Mouse (Mus musculus) ES-E14 (cell line): ENCODE data around the gene Cped1. TPM values are rescaled to one million over a fixed set of nuclear protein-coding genes. Genes with fewer than 3 reads are reported as not detected.

ENCODE experiments used
- DNase-seq: peaks from one replicate; pipeline ENCODE4 v3.0.0-alpha.2; 2013; ENCODE audit warnings: low read depth, low spot score
- H3K27ac ChIP-seq: 2 replicates; pipeline ENCODE4 v1.5.1; 2012; ENCODE audit warnings: low read depth, mild to moderate bottlenecking, low read length, moderate library complexity, mixed read lengths; ENCODE audit not compliant: poor library complexity, insufficient read depth, severe bottlenecking
- H3K36me3 ChIP-seq: 2 replicates; pipeline ENCODE4 v1.6.1; 2012; ENCODE audit warnings: mild to moderate bottlenecking, low read length, moderate library complexity, mixed read lengths; ENCODE audit not compliant: control insufficient read depth, poor library complexity, insufficient read depth, severe bottlenecking
- H3K4me1 ChIP-seq, 2 experiments: fragments of 150-350 bp in 1 of 2; sonication (generic) in 1 of 2; 2 replicates each; pipeline ENCODE4 v1.6.1; 2012; ENCODE audit warnings: low read length in 2 of 2, mild to moderate bottlenecking in 1 of 2, mixed read lengths in 1 of 2; ENCODE audit not compliant: control insufficient read depth in 2 of 2, insufficient read depth in 2 of 2, poor library complexity in 1 of 2
- H3K4me3 ChIP-seq, 2 experiments: fragments of 150-350 bp in 1 of 2; sonication (generic) in 1 of 2; 2 replicates each; pipeline ENCODE4 v1.5.1; 2012; ENCODE audit warnings: low read length in 2 of 2, low read depth in 1 of 2, mild to moderate bottlenecking in 1 of 2, mixed read lengths in 1 of 2; ENCODE audit not compliant: insufficient read depth in 1 of 2, poor library complexity in 1 of 2, severe bottlenecking in 1 of 2
- H3K9ac ChIP-seq: 2 replicates; pipeline ENCODE4 v1.6.1; 2012; ENCODE audit warnings: low read depth, mild to moderate bottlenecking, low read length, mixed read lengths; ENCODE audit not compliant: poor library complexity, insufficient read depth, severe bottlenecking
- H3K9me3 ChIP-seq: fragments of 150-350 bp; sonication (generic); 2 replicates; pipeline ENCODE4 v1.6.1; 2012; ENCODE audit warnings: low read depth, mild to moderate bottlenecking, low read length; ENCODE audit not compliant: control insufficient read depth, insufficient read depth
- CHD2 ChIP-seq: IDR thresholded peaks from 2 replicates; pipeline ENCODE4 v1.6.1; 2014; ENCODE audit warnings: mild to moderate bottlenecking, low read depth, low read length, inconsistent platforms
- HCFC1 ChIP-seq: IDR thresholded peaks from 2 replicates; pipeline ENCODE4 v1.6.1; 2012; ENCODE audit warnings: low read length, inconsistent platforms, borderline replicate concordance; ENCODE audit not compliant: insufficient read depth
- MAFK ChIP-seq: IDR thresholded peaks from 2 replicates; pipeline ENCODE4 v1.6.1; 2014; ENCODE audit warnings: mild to moderate bottlenecking, low read depth, low read length, inconsistent platforms; ENCODE audit not compliant: insufficient read depth
- ZC3H11A ChIP-seq: IDR thresholded peaks from 2 replicates; pipeline ENCODE4 v1.6.1; 2012; ENCODE audit warnings: low read depth, mild to moderate bottlenecking, inconsistent platforms, low read length, borderline replicate concordance
- ZNF384 ChIP-seq: IDR thresholded peaks from 2 replicates; pipeline ENCODE4 v1.6.1; 2012; ENCODE audit warnings: low read depth, low read length, inconsistent platforms
- in situ Hi-C, 2 experiments: fragments of 600-800 bp; cut with MboI; formaldehyde crosslinking; loops; one replicate each; pipeline ENCODE4 v1.15.1; 2025; ENCODE audit warnings: low sequenced_read_pairs in 2 of 2, inconsistent platforms in 1 of 2; ENCODE audit not compliant: unreplicated experiment in 2 of 2
- total RNA-seq: library from RNA; depleted of rRNA; stranded (reverse); fragments of 300-350 nt; gene quantifications from 2 replicates; pipeline ENCODE4 v1.2.3, GENCODE M21; 2012

The Cped1 gene
- total RNA-seq, 1 experiment: 0.31 TPM

DNA sequence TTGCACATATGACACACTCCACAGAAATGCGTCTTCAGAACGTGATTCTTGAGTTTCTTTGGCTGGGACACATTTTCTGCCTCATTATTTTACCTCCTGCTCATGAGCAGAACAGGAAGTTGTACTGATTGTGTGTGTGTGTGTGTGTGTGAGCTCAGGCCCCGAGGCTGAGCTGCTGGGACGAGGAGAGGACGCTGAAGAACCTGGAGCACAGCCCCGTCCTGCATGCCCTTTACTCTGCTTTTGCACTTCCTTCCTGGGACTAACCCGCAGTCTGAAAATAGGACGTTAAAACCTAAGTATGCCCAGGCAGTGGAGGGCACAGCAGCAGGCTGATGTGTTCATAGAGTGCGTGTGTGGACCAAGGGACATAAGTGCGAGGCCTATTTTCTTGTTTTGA lies 33.9 kb downstream of the Cped1 start:
- no peak for DNase-seq
- H3K36me3 ChIP-seq: no peaks in the 10 kb centered on the region
- in situ Hi-C loops: no loop called here

DNA sequence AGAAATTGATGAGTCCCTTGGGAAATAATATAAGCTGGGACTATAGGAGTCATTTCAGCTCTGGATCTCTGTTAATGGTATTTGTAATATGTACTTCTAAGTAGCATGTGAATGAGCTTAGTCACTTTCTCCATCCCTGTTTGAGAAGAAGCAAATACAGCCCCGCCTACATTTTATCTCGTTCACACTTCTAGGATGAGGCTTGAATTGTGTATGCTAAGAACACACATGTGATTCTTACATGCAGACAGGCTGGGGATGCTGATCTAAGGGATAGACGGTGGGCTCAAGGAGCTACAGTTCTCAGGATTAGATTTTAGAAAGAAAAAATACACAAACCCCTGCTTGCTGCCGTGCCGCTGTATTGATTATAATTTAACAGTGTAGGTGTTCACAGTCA lies 35.0 kb downstream of the Cped1 start:
- in situ Hi-C loops: no loop called here
- no peak overlapping the region for H3K9ac ChIP-seq
- H3K27ac ChIP-seq: no peak overlapping the region
- H3K4me3 ChIP-seq: no peak overlapping the region
- 0 out of 4 replicates have a peak, but pooled peaks cover 0 to 3% of the 10 kb centered on the region in 2 experiments for H3K4me1 ChIP-seq
- H3K36me3 ChIP-seq: no peaks in the 10 kb centered on the region
- no peaks in the 10 kb centered on the region for H3K9me3 ChIP-seq
- TF ChIP-seq CHD2 (no peak), ZNF384 (no peak), HCFC1 (no peak), MAFK (no peak), ZC3H11A (no peak)
- no peak for DNase-seq

More for the DNA sequence above, 33.9 kb downstream of the Cped1 start:
- Histone ChIP-seq H3K9ac (no peak overlapping the region), H3K9me3 (no peaks in the 10 kb centered on the region), H3K4me1 (peaks cover 0 to 3% of the 10 kb centered on the region in 2 experiments; a peak in 1 of 4 replicates), H3K27ac (no peak overlapping the region), H3K4me3 (no peak overlapping the region)
- TF ChIP-seq ZC3H11A (no peak), HCFC1 (no peak), CHD2 (no peak), ZNF384 (no peak)

DNA sequence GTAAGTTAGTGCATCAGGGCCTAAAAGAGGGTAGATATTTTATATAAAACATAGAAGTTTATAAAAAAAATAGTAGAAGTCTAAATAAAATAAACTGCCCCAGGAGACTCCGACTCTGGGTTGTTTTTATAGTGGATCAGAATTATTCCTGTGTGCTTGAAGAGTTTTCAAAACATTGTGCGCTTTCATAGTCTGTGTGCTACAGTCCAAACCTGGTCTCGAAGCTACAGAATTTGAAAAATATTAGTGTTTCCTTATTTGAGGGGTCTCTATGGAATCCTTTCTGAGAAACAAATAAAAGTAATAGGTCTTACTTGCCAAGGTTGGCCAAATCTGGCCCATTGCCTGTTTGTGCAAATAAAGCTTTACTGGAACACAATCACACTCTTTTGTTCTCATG lies 35.6 kb downstream of the Cped1 start:
- no peak for DNase-seq
- H3K4me1 ChIP-seq: 0 out of 4 replicates have a peak, but pooled peaks cover 0 to 4% of the 10 kb centered on the region in 2 experiments
- no peaks in the 10 kb centered on the region for H3K9me3 ChIP-seq
- H3K27ac ChIP-seq: no peak overlapping the region
- H3K36me3 ChIP-seq: no peaks in the 10 kb centered on the region
- H3K9ac ChIP-seq: no peak overlapping the region
- no peak for TF ChIP-seq MAFK
- TF ChIP-seq ZNF384: no peak
- no peak for TF ChIP-seq ZC3H11A
- TF ChIP-seq CHD2: no peak
- TF ChIP-seq HCFC1: no peak
- no peak overlapping the region for H3K4me3 ChIP-seq
- in situ Hi-C loops: no loop called here

DNA sequence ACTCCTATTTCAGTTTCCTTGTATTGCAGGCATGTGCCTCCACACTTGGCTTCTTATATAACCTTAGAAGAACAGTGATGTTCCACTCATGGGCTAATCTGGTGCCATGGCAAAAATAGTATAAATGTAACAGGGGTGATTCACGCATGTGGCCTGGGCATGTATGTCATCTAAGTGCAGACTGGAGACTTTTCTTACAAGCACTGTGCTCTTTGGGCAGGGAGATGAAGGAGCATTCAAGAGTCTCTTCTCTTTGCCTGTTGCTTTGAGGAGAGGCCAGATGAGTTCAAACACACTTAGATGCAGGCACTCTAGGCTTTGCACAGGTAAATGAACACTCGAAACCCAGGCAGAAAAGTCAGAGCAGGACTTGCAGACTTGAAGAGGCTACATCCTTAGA lies 38.5 kb downstream of the Cped1 start:
- TF ChIP-seq ZNF384: no peak
- no peak for TF ChIP-seq HCFC1
- no peak for TF ChIP-seq ZC3H11A
- no peak for TF ChIP-seq CHD2
- no peak for TF ChIP-seq MAFK
- 0 out of 4 replicates have a peak, but pooled peaks cover 0 to 5% of the 10 kb centered on the region in 2 experiments for H3K4me1 ChIP-seq
- no peaks in the 10 kb centered on the region for H3K36me3 ChIP-seq
- H3K9ac ChIP-seq: no peak overlapping the region
- in situ Hi-C loops: no loop called here
- H3K4me3 ChIP-seq: no peak overlapping the region
- H3K27ac ChIP-seq: no peak overlapping the region
- H3K9me3 ChIP-seq: no peaks in the 10 kb centered on the region
- DNase-seq: no peak

DNA sequence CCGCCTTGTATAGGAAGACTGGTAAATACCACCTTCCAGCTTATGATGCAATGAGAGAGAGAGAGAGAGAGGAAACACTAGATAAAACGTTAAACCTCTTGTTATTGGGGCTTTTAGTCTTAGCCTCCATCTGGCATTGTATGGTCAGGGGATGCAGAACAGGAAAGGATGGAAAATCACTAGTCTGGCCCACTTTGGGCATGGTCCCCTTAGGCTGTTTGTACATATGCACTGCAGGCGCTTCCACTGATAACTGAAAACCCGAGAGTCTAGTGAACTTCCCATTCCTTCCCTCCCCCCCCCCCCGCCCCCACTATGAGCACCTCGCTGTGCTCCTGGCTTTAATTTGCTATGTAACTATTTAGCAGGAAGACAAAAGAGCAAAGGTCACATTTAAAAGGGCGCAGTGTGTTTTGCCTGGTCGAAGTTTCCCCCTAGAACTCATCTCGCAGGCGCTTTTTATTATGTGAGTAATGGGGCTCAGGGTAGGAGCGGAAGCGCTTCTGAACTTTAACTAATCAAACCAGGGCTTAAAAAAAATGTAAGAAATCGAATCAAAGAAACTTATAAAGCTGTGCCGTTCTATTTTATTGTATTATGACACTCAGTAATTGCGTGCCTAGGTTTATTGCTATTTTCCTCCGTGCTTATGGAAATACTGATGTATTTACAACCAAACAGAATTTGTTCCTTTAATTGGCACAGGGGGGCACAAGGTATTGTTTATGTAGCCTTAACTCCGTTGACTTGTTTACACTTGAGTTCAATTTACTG lies 40.1 kb downstream of the Cped1 start:
- TF ChIP-seq ZC3H11A (no peak), HCFC1 (no peak), MAFK (no peak), CHD2 (no peak), ZNF384 (no peak)
- H3K4me3 ChIP-seq: no peak overlapping the region; a peak in 1 of 4 replicates
- H3K4me1 ChIP-seq: 0 out of 4 replicates have a peak, but pooled peaks cover 0 to 5% of the 10 kb centered on the region in 2 experiments
- H3K27ac ChIP-seq: no peak overlapping the region; the same call in 1 of the 2 replicates
- no peak for DNase-seq
- H3K9me3 ChIP-seq: no peaks in the 10 kb centered on the region
- in situ Hi-C loops: no loop called here
- no peak overlapping the region; the same call in 1 of the 2 replicates for H3K9ac ChIP-seq
- H3K36me3 ChIP-seq: no peaks in the 10 kb centered on the region
